9 mouse cellular contexts compared by ENCODE assay signal in the genomic region with DNA sequence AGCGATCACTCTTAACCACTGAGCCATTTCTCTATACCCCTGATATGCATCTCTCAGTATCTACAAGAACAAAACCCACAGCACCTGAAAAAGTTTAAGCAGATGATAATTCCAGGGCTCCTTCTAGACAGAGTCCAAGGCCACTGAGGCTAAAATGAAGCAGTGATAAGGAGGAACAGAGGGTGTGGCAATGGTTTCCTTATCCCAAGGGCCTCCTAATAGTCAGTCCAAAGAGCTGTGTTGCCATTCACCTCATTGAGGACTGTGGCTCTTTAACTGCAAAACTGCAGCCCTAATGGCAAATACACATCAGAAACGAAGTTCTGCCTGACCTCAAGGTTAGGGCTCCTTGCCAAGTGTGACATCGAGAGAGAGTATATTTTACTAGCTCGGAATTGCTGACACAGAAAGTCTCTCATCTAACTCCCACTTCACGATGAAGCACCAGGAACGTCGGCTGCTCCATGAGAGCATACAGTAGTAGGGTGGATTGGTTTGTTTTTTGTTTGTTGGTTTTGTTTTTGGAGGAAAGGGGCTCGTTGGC. TPM values are rescaled to one million over a fixed set of nuclear protein-coding genes. Genes with fewer than 3 reads are reported as not detected.
DNase-seq lines count a peak whose midpoint lies in the region; ATAC-seq and TF ChIP-seq lines count a peak whose summit lies in the region.
"Had no signal": no experiment of that assay in that cellular context is flagged by ENCODE, and none has a peak within 500 bp of the region (broad histone marks: within the 10 kb centered on the region; RNA-seq: fewer than 3 reads in every experiment).

No protein-coding gene starts in this region.

- H3K4me2 ChIP-seq in midbrain, embryonic 14.5 days (ENCODE audit: low read length) = no peak overlapping the region

- intact Hi-C loops in left cerebral cortex, adult 2 months (cut with DNase I) = no loop called here

- ATAC-seq in megakaryocyte, adult 5-6 weeks (ENCODE audit: poor library complexity, severe bottlenecking) = no peak
- ATAC-seq in megakaryocyte-erythroid progenitor cell, adult 5-6 weeks (replicated peaks; ENCODE audit: low FRiP score, low TSS enrichment, poor library complexity, severe bottlenecking) = peak; percentile 28; the same call in 1 of the 2 replicates
- no peak for ATAC-seq in midbrain, embryonic 14.5 days (ENCODE audit: low FRiP score, low TSS enrichment)

- TF ChIP-seq CTCF in left cerebral cortex, adult 2 months (IDR thresholded peaks at IDR 0.05) = no peak

- H3K27ac ChIP-seq in left cerebral cortex, adult 2 months = no peak overlapping the region
- no peak overlapping the region for H3K27ac ChIP-seq in midbrain, embryonic 14.5 days (replicated peaks; ENCODE audit: low read depth, low read length)

- no peak overlapping the region for H3K9ac ChIP-seq in midbrain, embryonic 14.5 days (replicated peaks; ENCODE audit: low read length)

- H3K27me3 ChIP-seq in megakaryocyte, embryonic 14.5 days (replicated peaks) = peaks cover 2% of the 10 kb centered on the region
- no peaks in the 10 kb centered on the region for H3K27me3 ChIP-seq in midbrain, embryonic 14.5 days (ENCODE audit: control insufficient read depth, insufficient read depth, low read length)

- WGBS in midbrain, embryonic 14.5 days = 92% methylated on average over 8 of the region's 8 CpGs

- DNase-seq in adrenal gland, postnatal 36 days = peak; percentile 85 to 88
- peak; percentile 86 for DNase-seq in kidney, postnatal 10 days
- no peak for DNase-seq in left cerebral cortex, adult 2 months (ENCODE audit: extremely low spot score in 1 of 2, low spot score in 2 of 2)
- no peak for DNase-seq in midbrain, embryonic 14.5 days
- DNase-seq: cerebellum, postnatal 25 days; gastrocnemius, postnatal 10 days had no signal

- H3K36me3 ChIP-seq in megakaryocyte, embryonic 14.5 days (replicated peaks; ENCODE audit: low read length) = peaks cover 39% of the 10 kb centered on the region
- no peaks in the 10 kb centered on the region for H3K36me3 ChIP-seq in midbrain, embryonic 14.5 days (ENCODE audit: control insufficient read depth, insufficient read depth, low read length)

- no peaks in the 10 kb centered on the region for H3K9me3 ChIP-seq in megakaryocyte, embryonic 14.5 days
- no peaks in the 10 kb centered on the region for H3K9me3 ChIP-seq in midbrain, embryonic 14.5 days (ENCODE audit: control insufficient read depth, low read length)

- peak overlapping the region; percentile 29 for H3K4me3 ChIP-seq in megakaryocyte, embryonic 14.5 days (replicated peaks)
- H3K4me3 ChIP-seq in left cerebral cortex, adult 2 months = no peak overlapping the region
- no peak overlapping the region for H3K4me3 ChIP-seq in midbrain, embryonic 14.5 days (replicated peaks; ENCODE audit: low read depth, low read length)

- peaks cover 60% of the 10 kb centered on the region for H3K4me1 ChIP-seq in megakaryocyte, embryonic 14.5 days
- peaks cover 10% of the 10 kb centered on the region; the same call in 1 of the 2 replicates for H3K4me1 ChIP-seq in midbrain, embryonic 14.5 days (ENCODE audit: control insufficient read depth, insufficient read depth, low read length)

RNA-seq across cellular contexts. Expression of a gene that starts 2.2 kb away (rescaled TPM):
- 74.4 and 828 TPM in 2 replicates for polyA plus RNA-seq in megakaryocyte, embryonic 14.5 days (2012; ENCODE audit: insufficient read depth, low replicate concordance)
- total RNA-seq in megakaryocyte, adult 5-6 weeks (2015) = 19.3 and 24.5 TPM in 2 replicates
- 16.7 and 26.7 TPM in 2 replicates for total RNA-seq in megakaryocyte, adult 5-6 weeks (2017)
- total RNA-seq in adrenal gland, postnatal 36 days (2021) = 100 to 1,000 TPM; 146 to 208 TPM
- 48.6 and 51.8 TPM in 2 replicates for total RNA-seq in megakaryocyte-erythroid progenitor cell, adult 5-6 weeks (2014; fragmentation: Nextera tagmentation)
- total RNA-seq in megakaryocyte-erythroid progenitor cell, adult 5-6 weeks (2017) = 25.6 and 44.4 TPM in 2 replicates
- total RNA-seq in left cerebral cortex, adult 2 months (2021) = 1 to 10 TPM; 4.3 to 7.6 TPM
- polyA plus RNA-seq in midbrain, embryonic 14.5 days (2014; fragmentation: Nextera tagmentation; extraction: Ambion mirVana) = 11.2 and 17.5 TPM in 2 replicates

RNA-seq across cellular contexts. Expression of a gene that starts 31.6 kb away (rescaled TPM):
- 1.9 and 5.6 TPM in 2 replicates for polyA plus RNA-seq in megakaryocyte, embryonic 14.5 days (2012; ENCODE audit: insufficient read depth, low replicate concordance)
- total RNA-seq in megakaryocyte, adult 5-6 weeks (2015) = 34.7 and 36.0 TPM in 2 replicates
- total RNA-seq in megakaryocyte, adult 5-6 weeks (2017) = 33.6 and 34.7 TPM in 2 replicates
- total RNA-seq in adrenal gland, postnatal 36 days (2021) = 10 to 100 TPM; 77.5 to 94.1 TPM
- 51.1 and 53.5 TPM in 2 replicates for total RNA-seq in megakaryocyte-erythroid progenitor cell, adult 5-6 weeks (2014; fragmentation: Nextera tagmentation)
- total RNA-seq in megakaryocyte-erythroid progenitor cell, adult 5-6 weeks (2017) = 49.8 and 60.8 TPM in 2 replicates
- total RNA-seq in left cerebral cortex, adult 2 months (2021) = 10 to 100 TPM; 56.6 to 62.9 TPM
- polyA plus RNA-seq in midbrain, embryonic 14.5 days (2014; fragmentation: Nextera tagmentation; extraction: Ambion mirVana) = 96.6 and 103 TPM in 2 replicates

RNA-seq across cellular contexts. Expression of a gene that starts 41.7 kb away (rescaled TPM):
- polyA plus RNA-seq in megakaryocyte, embryonic 14.5 days (2012; ENCODE audit: insufficient read depth, low replicate concordance) = 3.4 TPM in 1 of 2 replicates, not detected in the other
- 131 and 134 TPM in 2 replicates for total RNA-seq in megakaryocyte, adult 5-6 weeks (2015)
- total RNA-seq in megakaryocyte, adult 5-6 weeks (2017) = 208 and 218 TPM in 2 replicates
- total RNA-seq in adrenal gland, postnatal 36 days (2021) = 10 to 100 TPM; 79.1 to 84.4 TPM
- total RNA-seq in megakaryocyte-erythroid progenitor cell, adult 5-6 weeks (2014; fragmentation: Nextera tagmentation) = 256 and 308 TPM in 2 replicates
- 300 and 428 TPM in 2 replicates for total RNA-seq in megakaryocyte-erythroid progenitor cell, adult 5-6 weeks (2017)
- 10 to 100 TPM; 33.9 to 41.7 TPM for total RNA-seq in left cerebral cortex, adult 2 months (2021)
- polyA plus RNA-seq in midbrain, embryonic 14.5 days (2014; fragmentation: Nextera tagmentation; extraction: Ambion mirVana) = 130 and 136 TPM in 2 replicates

RNA-seq across cellular contexts. Expression of a gene that starts 46.9 kb away (rescaled TPM):
- not detected in 2 replicates for polyA plus RNA-seq in megakaryocyte, embryonic 14.5 days (2012; ENCODE audit: insufficient read depth, low replicate concordance)
- not detected in 2 replicates for total RNA-seq in megakaryocyte, adult 5-6 weeks (2015)
- not detected in 2 replicates for total RNA-seq in megakaryocyte, adult 5-6 weeks (2017)
- under 1 TPM; 0.30 to 0.43 TPM for total RNA-seq in adrenal gland, postnatal 36 days (2021)
- not detected in 2 replicates for total RNA-seq in megakaryocyte-erythroid progenitor cell, adult 5-6 weeks (2014; fragmentation: Nextera tagmentation)
- total RNA-seq in megakaryocyte-erythroid progenitor cell, adult 5-6 weeks (2017) = not detected in 2 replicates
- under 1 TPM; 0.43 to 0.94 TPM for total RNA-seq in left cerebral cortex, adult 2 months (2021)
- not detected in 2 replicates for polyA plus RNA-seq in midbrain, embryonic 14.5 days (2014; fragmentation: Nextera tagmentation; extraction: Ambion mirVana)
- total RNA-seq: gastrocnemius, postnatal 10 days had no signal

Comparison
In these comparisons a context has a peak if more than half of its experiments do, and no peak if none do; other contexts are left out.
1. DNase-seq: peak in adrenal gland, postnatal 36 days (2 of 2) and kidney, postnatal 10 days (single experiment); none in left cerebral cortex, adult 2 months (0 of 2) and midbrain, embryonic 14.5 days (single experiment).